Mouse (Mus musculus) forebrain, postnatal 0 days (tissue): Measurements from ENCODE around the gene Rims1. TPM values are rescaled to one million over a fixed set of nuclear protein-coding genes. Genes with fewer than 3 reads are reported as not detected.

Experiments
- ATAC-seq: fragments of 200-750 bp; cut with Nextera tagmentation; 2 replicates; pipeline ENCODE4 v1.8.0; 2017; ENCODE audit warnings: mild to moderate bottlenecking, moderate library complexity
- DNase-seq: peaks from one replicate; pipeline ENCODE4 v3.0.0-alpha.2; 2015
- H3K27ac ChIP-seq: fragments of 300-500 bp; sonication (generic); 2 replicates; pipeline ENCODE4 v1.5.1; 2014; ENCODE audit warnings: low read depth, mild to moderate bottlenecking, antibody characterized with exemption, low read length, moderate library complexity, mixed read lengths
- H3K27me3 ChIP-seq: fragments of 300-500 bp; sonication (generic); 2 replicates; pipeline ENCODE4 v1.6.1; 2014; ENCODE audit warnings: mild to moderate bottlenecking, low read length, mixed read lengths; ENCODE audit not compliant: insufficient read depth
- H3K36me3 ChIP-seq: fragments of 300-500 bp; sonication (generic); 2 replicates; pipeline ENCODE4 v1.6.1; 2014; ENCODE audit warnings: mild to moderate bottlenecking, moderate library complexity; ENCODE audit not compliant: insufficient read depth
- H3K4me1 ChIP-seq: fragments of 300-500 bp; sonication (generic); 2 replicates; pipeline ENCODE4 v1.6.1; 2014; ENCODE audit warnings: antibody characterized with exemption; ENCODE audit not compliant: insufficient read depth
- H3K4me2 ChIP-seq: fragments of 300-500 bp; sonication (generic); 2 replicates; pipeline ENCODE4 v1.6.1; 2014; ENCODE audit warnings: low read depth, mild to moderate bottlenecking, moderate library complexity
- H3K4me3 ChIP-seq: fragments of 300-500 bp; sonication (generic); 2 replicates; pipeline ENCODE4 v1.5.1; 2014; ENCODE audit warnings: low read depth, low read length, mixed read lengths
- H3K9ac ChIP-seq: fragments of 300-500 bp; sonication (generic); 2 replicates; pipeline ENCODE4 v1.6.1; 2014; ENCODE audit warnings: mild to moderate bottlenecking
- H3K9me3 ChIP-seq: fragments of 300-500 bp; sonication (generic); 2 replicates; pipeline ENCODE4 v1.6.1; 2016; ENCODE audit warnings: low read length
- CTCF ChIP-seq: sonication (generic); IDR thresholded peaks from 2 replicates; pipeline ENCODE4 v1.5.1; 2016; ENCODE audit warnings: antibody characterized with exemption, control low read depth, low read depth
- WGBS: fragments of 180-500 bp; shearing (Covaris S2); extraction: QIAGEN DNeasy Blood & Tissue Kit; methylation state at CpG from one replicate; pipeline ENCODE4 v1.1.7; 2014; 5-methylcytosine and 5-hydroxymethylcytosine counted together
- polyA plus RNA-seq: library from polyadenylated mRNA; unstranded; fragments of >200 nt; fragmentation: Nextera tagmentation; extraction: Ambion mirVana; gene quantifications from 2 replicates; pipeline ENCODE4 v1.2.1, GENCODE M21; 2015
- total RNA-seq: library from RNA; depleted of rRNA; stranded (reverse); fragments of >200 nt; gene quantifications from 2 replicates; pipeline ENCODE4 v1.2.3, GENCODE M21; 2014

The Rims1 gene
- total and polyA plus RNA-seq, 2 experiments from 2014 or later = 18.6 to 57.1 TPM

DNA sequence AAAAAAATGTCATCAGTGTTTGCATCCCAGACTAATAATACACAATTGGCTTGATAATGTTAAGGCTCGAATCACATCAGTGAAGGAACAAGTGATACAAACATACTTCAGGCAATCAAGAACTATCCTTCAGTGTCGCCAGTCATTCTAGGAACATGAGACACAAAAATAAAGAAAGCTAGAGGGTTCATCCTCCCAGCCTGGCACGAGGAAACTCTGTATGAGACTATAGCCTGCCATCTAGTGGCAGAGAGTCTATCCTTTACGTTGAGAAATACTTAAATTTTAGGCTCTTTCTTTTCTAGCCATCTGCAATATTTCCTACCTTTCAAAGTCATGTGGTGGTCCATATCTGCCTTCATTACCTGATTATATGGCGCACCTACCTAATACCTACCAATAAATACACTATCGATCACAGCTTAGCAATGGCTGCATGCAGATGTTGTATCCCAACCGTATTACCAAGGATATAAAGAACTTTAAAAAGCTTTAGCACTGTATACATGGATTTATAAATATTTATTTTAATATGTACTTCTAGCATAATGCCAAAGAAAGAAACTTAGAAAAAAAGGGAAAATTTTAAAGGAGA lies 318.4 kb downstream of the Rims1 start:
- no peaks in the 10 kb centered on the region for H3K36me3 ChIP-seq
- ATAC-seq (peak; percentile 38; the same call in 1 of the 2 replicates), DNase-seq (peak; percentile 51)
- TF ChIP-seq CTCF = peak; percentile 69
- no peak overlapping the region for H3K27ac ChIP-seq
- WGBS = 47% methylated on average over 7 of the region's 7 CpGs
- no peak overlapping the region for H3K4me3 ChIP-seq
- no peaks in the 10 kb centered on the region for H3K4me1 ChIP-seq
- no peak overlapping the region for H3K4me2 ChIP-seq
- no peak overlapping the region for H3K9ac ChIP-seq
- H3K9me3 ChIP-seq = no peaks in the 10 kb centered on the region
- H3K27me3 ChIP-seq = no peaks in the 10 kb centered on the region

DNA sequence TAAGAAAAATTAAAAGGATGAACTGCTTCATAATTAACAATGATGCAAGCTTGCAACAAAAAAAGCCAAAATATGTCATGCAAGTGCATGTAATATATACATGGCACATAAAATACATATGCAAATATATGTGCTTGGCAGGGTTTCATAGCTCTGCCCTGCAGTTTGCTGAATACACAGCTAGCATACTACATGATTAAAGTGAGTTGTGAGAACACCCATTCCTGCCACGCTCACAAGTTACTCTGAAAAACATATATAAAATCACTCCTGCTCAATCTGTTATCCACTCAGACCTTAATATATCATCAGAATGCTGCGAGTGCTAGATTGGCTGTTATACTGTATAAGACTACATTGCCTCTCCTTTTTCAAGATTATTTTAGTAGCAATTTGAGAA lies 329.6 kb downstream of the Rims1 start:
- H3K27me3 ChIP-seq = no peaks in the 10 kb centered on the region
- 67% methylated on average over 2 of the region's 2 CpGs for WGBS
- no peak overlapping the region for H3K4me2 ChIP-seq
- ATAC-seq (peak; percentile 60), DNase-seq (peak; percentile 20)
- no peaks in the 10 kb centered on the region for H3K4me1 ChIP-seq
- TF ChIP-seq CTCF = no peak
- no peak overlapping the region for H3K9ac ChIP-seq
- no peak overlapping the region for H3K4me3 ChIP-seq
- H3K9me3 ChIP-seq = no peaks in the 10 kb centered on the region
- H3K27ac ChIP-seq = no peak overlapping the region
- H3K36me3 ChIP-seq = 0 out of 2 replicates have a peak, but pooled peaks cover 5% of the 10 kb centered on the region

DNA sequence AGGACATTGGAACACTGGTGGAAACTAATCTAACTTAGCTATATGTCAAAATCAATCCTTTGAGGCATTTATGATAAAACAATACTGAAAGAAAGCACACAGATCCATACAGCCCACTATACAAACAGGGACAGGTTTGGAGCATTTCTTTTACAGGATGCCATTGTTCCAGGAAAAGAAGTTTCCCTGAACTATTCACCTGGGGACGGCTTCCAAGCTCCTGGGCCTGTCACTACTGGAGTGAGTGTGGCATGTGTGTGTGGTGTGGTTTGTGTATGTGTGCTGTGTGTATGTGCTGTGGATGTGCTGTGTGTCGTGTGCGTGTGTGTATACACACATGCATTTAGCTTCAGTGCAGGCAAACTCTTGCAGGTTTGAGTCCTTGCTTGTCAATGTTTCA lies 338.8 kb downstream of the Rims1 start:
- no peak for ATAC-seq
- no peak overlapping the region for H3K4me3 ChIP-seq
- H3K9me3 ChIP-seq = no peaks in the 10 kb centered on the region
- 79% methylated on average over 3 of the region's 3 CpGs for WGBS
- no peak overlapping the region for H3K9ac ChIP-seq
- no peaks in the 10 kb centered on the region for H3K36me3 ChIP-seq
- H3K4me2 ChIP-seq = no peak overlapping the region
- DNase-seq = no peak
- no peak for TF ChIP-seq CTCF
- no peaks in the 10 kb centered on the region for H3K27me3 ChIP-seq
- no peaks in the 10 kb centered on the region for H3K4me1 ChIP-seq
- no peak overlapping the region for H3K27ac ChIP-seq

DNA sequence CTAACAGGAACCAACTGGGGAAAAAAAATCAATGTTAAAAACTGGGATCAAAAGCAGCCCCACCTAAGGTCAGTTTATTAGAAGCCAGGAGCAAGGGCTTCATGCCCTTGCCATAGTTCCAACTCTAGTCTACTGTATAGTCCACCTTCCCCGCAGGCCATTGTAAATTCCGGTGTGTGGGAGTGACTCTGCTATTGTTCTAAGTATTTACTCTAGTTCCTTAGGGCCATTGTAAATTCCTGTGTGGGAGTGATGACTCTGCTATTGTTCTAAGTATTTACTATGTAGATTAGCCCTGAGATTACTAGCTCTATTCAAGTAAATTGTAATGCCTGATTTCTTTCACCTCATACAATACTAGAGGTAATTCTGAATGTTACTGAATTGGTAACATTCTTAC lies 339.2 kb downstream of the Rims1 start:
- Histone ChIP-seq H3K4me1 (no peaks in the 10 kb centered on the region), H3K36me3 (no peaks in the 10 kb centered on the region), H3K4me3 (no peak overlapping the region), H3K4me2 (no peak overlapping the region), H3K9me3 (no peaks in the 10 kb centered on the region), H3K27ac (no peak overlapping the region), H3K9ac (no peak overlapping the region), H3K27me3 (no peaks in the 10 kb centered on the region)
- no peak for DNase-seq
- no peak for TF ChIP-seq CTCF
- ATAC-seq = no peak
- WGBS = 20% methylated on average over 2 of the region's 2 CpGs

DNA sequence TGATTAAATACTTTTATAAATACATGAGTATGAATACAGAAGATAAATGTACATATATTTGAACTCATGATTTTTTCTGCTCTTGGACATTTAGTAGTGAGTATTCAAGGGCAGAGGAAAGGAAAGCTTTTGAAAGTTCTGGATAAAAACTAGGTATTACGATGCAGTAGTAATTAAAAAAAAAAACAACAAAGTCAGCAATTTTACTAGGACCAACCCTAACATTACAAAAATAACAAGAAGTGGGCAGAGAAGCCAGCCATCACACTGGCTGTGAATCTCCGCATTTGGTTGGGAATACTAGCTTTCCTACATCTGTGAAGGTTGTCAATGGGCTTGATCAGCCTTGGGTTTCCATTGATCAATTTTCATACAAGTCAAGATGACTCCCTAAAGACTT lies 381.8 kb downstream of the Rims1 start:
- no peaks in the 10 kb centered on the region for H3K27me3 ChIP-seq
- ATAC-seq = no peak
- H3K9ac ChIP-seq = no peak overlapping the region

DNA sequence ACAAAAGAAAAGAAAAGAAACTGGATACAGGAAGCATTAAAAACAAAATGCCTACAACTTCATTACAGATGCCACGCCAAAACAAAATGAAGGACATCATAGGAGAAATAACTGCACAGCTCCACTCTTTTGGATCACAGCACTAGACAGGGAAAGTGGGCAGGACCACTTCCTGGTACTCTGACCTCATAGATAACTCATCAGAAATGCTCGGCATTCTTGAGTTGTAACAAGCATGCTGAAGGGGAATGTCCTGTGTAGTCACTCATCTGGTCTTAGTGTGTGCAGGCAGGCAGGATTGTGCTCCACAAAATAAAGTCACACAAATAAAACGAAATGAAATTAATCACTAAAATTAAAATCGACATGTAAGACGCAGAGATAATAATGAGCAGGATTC lies 383.7 kb downstream of the Rims1 start:
- Histone ChIP-seq H3K4me2 (no peak overlapping the region), H3K36me3 (peaks cover 4% of the 10 kb centered on the region; the same call in 1 of the 2 replicates), H3K27ac (no peak overlapping the region), H3K4me3 (no peak overlapping the region), H3K9ac (no peak overlapping the region), H3K27me3 (no peaks in the 10 kb centered on the region), H3K9me3 (no peaks in the 10 kb centered on the region), H3K4me1 (no peaks in the 10 kb centered on the region)
- ATAC-seq (no peak), DNase-seq (no peak)
- no peak for TF ChIP-seq CTCF
- whole genome bisulfite sequencing = 86% methylated on average over 5 of the region's 5 CpGs

More for the DNA sequence above, 381.8 kb downstream of the Rims1 start:
- peaks cover 7% of the 10 kb centered on the region; the same call in 1 of the 2 replicates for H3K36me3 ChIP-seq
- no peak overlapping the region for H3K4me2 ChIP-seq
- no peak overlapping the region for H3K4me3 ChIP-seq
- H3K27ac ChIP-seq = no peak overlapping the region
- no peak for TF ChIP-seq CTCF
- H3K4me1 ChIP-seq = no peaks in the 10 kb centered on the region
- H3K9me3 ChIP-seq = no peaks in the 10 kb centered on the region
- no peak for DNase-seq
- WGBS = 92% methylated on average over 2 of the region's 2 CpGs

DNA sequence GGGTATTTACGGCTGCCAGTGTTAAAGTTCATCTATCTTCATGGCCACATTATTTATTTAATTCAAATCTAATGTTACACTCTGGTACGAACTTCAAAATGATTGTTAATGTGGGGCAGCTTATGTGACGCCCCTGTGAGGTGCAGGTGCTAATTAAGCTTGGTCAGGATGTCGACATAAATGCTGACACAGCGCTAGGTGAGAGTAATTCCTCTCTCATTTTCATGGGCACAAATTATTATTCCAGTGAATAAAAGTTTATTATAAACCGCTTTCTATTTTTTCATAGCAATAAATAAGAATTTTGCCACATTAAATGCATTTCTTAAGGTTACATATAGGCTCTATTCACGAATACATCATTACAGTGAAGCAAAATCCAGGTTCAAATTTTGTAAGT lies 395.6 kb downstream of the Rims1 start:
- no peaks in the 10 kb centered on the region for H3K27me3 ChIP-seq
- no peaks in the 10 kb centered on the region for H3K36me3 ChIP-seq
- no peak for TF ChIP-seq CTCF
- 83% methylated on average over 7 of the region's 7 CpGs for WGBS
- no peak overlapping the region for H3K27ac ChIP-seq
- no peaks in the 10 kb centered on the region for H3K4me1 ChIP-seq
- H3K4me3 ChIP-seq = no peak overlapping the region
- no peaks in the 10 kb centered on the region for H3K9me3 ChIP-seq
- DNase-seq = no peak
- ATAC-seq = no peak
- H3K4me2 ChIP-seq = no peak overlapping the region
- H3K9ac ChIP-seq = no peak overlapping the region

DNA sequence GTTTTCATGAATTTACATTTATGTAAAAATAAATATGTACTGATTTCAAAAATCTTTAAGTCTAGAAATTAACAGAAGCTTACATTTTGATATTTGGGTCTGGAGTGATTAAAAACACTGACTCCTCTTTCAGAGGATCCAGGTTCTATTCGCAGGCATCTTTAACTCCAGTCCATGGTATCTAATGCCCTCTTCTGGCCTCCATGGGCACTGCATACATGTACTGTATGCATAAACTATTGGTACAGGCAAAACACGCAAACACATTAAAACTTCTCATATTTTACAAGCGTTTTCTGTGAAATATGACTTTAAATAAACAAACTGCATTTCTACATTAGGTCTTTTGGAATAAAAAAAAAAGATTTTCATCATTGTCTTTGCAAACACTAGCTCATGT lies 419.4 kb downstream of the Rims1 start:
- peak; percentile 53 for TF ChIP-seq CTCF
- WGBS = 68% methylated on average over 3 of the region's 3 CpGs
- no peak overlapping the region for H3K4me3 ChIP-seq
- no peaks in the 10 kb centered on the region for H3K27me3 ChIP-seq
- DNase-seq (peak; percentile 10), ATAC-seq (no peak)
- no peak overlapping the region for H3K27ac ChIP-seq
- no peaks in the 10 kb centered on the region for H3K9me3 ChIP-seq
- no peaks in the 10 kb centered on the region for H3K4me1 ChIP-seq
- H3K4me2 ChIP-seq = no peak overlapping the region
- no peaks in the 10 kb centered on the region for H3K36me3 ChIP-seq
- no peak overlapping the region for H3K9ac ChIP-seq
